Mouse (Mus musculus) ES-E14 (cell line): ENCODE data around the gene Kcnj12.

ENCODE experiments used
- HCFC1 ChIP-seq: IDR thresholded peaks from 2 replicates; pipeline ENCODE4 v1.6.1; 2012; ENCODE audit warnings: low read length, inconsistent platforms, borderline replicate concordance; ENCODE audit not compliant: insufficient read depth
- MAFK ChIP-seq: IDR thresholded peaks from 2 replicates; pipeline ENCODE4 v1.6.1; 2014; ENCODE audit warnings: mild to moderate bottlenecking, low read depth, low read length, inconsistent platforms; ENCODE audit not compliant: insufficient read depth
- ZNF384 ChIP-seq: IDR thresholded peaks from 2 replicates; pipeline ENCODE4 v1.6.1; 2012; ENCODE audit warnings: low read depth, low read length, inconsistent platforms

- no peak for TF ChIP-seq ZNF384
- no peak for TF ChIP-seq MAFK
- no peak for TF ChIP-seq HCFC1
These were observed 40.4 kb downstream of the Kcnj12 start for GRCm38 (mm10) chr11:61062548-61063461.
